Mouse (Mus musculus) midbrain, embryonic 13.5 days (tissue): ENCODE measurements at regions not wholly inside any gene's neighbourhood (a gene's known extent, or its start where the extent isn't known, plus 50 kb on each side); places are given as distances from the start of the nearest gene placed in this dataset.
"Not testable (repeated sequence)": the region's sequence is repeated elsewhere in the genome, so short reads cannot be mapped to it uniquely, and the experiment has no call there.

ENCODE experiments used
- ATAC-seq: fragments of 200-750 bp; cut with Nextera tagmentation; 2 replicates; pipeline ENCODE4 v1.8.0; 2017; ENCODE audit warnings: mild to moderate bottlenecking, moderate TSS enrichment, moderate library complexity
- H3K27ac ChIP-seq: fragments of 300-500 bp; sonication (generic); 2 replicates; pipeline ENCODE4 v1.5.1; 2015; ENCODE audit warnings: inconsistent platforms, mild to moderate bottlenecking, moderate library complexity
- H3K27me3 ChIP-seq: fragments of 300-500 bp; sonication (generic); 2 replicates; pipeline ENCODE4 v1.6.1; 2015; ENCODE audit warnings: mild to moderate bottlenecking, inconsistent platforms
- H3K36me3 ChIP-seq: fragments of 300-500 bp; sonication (generic); 2 replicates; pipeline ENCODE4 v1.6.1; 2015; ENCODE audit warnings: mild to moderate bottlenecking, inconsistent platforms
- H3K4me1 ChIP-seq: fragments of 300-500 bp; sonication (generic); replicated peaks from 2 replicates; pipeline ENCODE4 v1.6.1; 2015; ENCODE audit warnings: inconsistent platforms
- H3K4me2 ChIP-seq: fragments of 300-500 bp; sonication (generic); replicated peaks from 2 replicates; pipeline ENCODE4 v1.6.1; 2015; ENCODE audit warnings: moderate library complexity, mild to moderate bottlenecking, inconsistent platforms
- H3K4me3 ChIP-seq: fragments of 300-500 bp; sonication (generic); replicated peaks from 2 replicates; pipeline ENCODE4 v1.5.1; 2015; ENCODE audit warnings: mild to moderate bottlenecking, inconsistent platforms
- H3K9ac ChIP-seq: fragments of 300-500 bp; sonication (generic); replicated peaks from 2 replicates; pipeline ENCODE4 v1.6.1; 2015; ENCODE audit warnings: mild to moderate bottlenecking, inconsistent platforms
- H3K9me3 ChIP-seq: fragments of 300-500 bp; sonication (generic); 2 replicates; pipeline ENCODE4 v1.6.1; 2016; ENCODE audit warnings: mild to moderate bottlenecking, inconsistent platforms
- WGBS: fragments of 180-500 bp; shearing (Covaris S2); methylation state at CpG from one replicate; pipeline ENCODE4 v1.1.7; 2015; 5-methylcytosine and 5-hydroxymethylcytosine counted together

DNA sequence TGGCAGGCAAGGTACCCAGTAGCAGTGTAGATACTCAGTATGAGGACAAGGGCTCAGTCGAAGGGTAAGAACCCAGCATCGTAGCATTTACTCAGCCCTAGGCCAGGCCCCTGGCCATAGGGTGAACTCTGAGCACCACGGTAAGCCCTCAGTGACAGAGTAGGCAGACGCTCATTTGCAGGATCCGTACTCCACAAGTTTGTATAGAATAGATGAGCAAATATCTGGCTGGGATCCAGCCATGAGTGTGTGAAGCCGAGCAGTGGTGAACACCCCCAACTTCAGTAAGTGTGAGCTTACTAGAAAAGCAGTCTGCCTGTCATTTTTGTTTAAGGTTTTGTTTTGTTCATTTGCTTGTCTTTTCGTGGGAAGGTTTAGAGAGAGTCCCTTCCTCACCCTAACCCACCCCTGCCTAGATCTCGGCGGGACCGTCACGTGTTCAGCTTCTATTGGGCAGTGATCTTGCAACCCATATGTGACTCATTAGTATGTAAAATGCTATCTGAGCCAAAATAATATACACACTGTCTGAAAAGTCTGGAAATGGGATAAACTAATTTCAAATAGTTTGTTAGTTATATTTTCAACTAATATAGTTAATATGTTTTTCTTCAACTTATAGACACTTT is 76.3 kb downstream of the Gm5447 start:
- H3K4me3 ChIP-seq: no peak overlapping the region
- no peak overlapping the region for H3K27ac ChIP-seq
- 74% methylated on average over 11 of the region's 11 CpGs for WGBS
- no peaks in the 10 kb centered on the region for H3K9me3 ChIP-seq
- no peaks in the 10 kb centered on the region for H3K36me3 ChIP-seq
- H3K4me2 ChIP-seq: no peak overlapping the region
- ATAC-seq: no peak
- H3K27me3 ChIP-seq: no peaks in the 10 kb centered on the region; the same call in 1 of the 2 replicates
- H3K4me1 ChIP-seq: no peaks in the 10 kb centered on the region
- no peak overlapping the region for H3K9ac ChIP-seq

- H3K27me3 ChIP-seq, H3K4me3 ChIP-seq, H3K9me3 ChIP-seq, ATAC-seq, H3K4me2 ChIP-seq, H3K27ac ChIP-seq, H3K4me1 ChIP-seq, H3K36me3 ChIP-seq, H3K9ac ChIP-seq: not testable (repeated sequence)
- 13% methylated on average over 2 of the region's 6 CpGs for WGBS
Observed at GRCm38 (mm10) chr13:31051586-31051985, 77.6 kb downstream of the Gm5447 start.

GRCm38 (mm10) chr13:31054356-31054755 is 80.4 kb downstream of the Gm5447 start:
- Histone ChIP-seq H3K9me3 (no peaks in the 10 kb centered on the region), H3K4me2 (no peak overlapping the region), H3K4me1 (no peaks in the 10 kb centered on the region), H3K36me3 (no peaks in the 10 kb centered on the region), H3K4me3 (no peak overlapping the region), H3K9ac (no peak overlapping the region), H3K27me3 (no peaks in the 10 kb centered on the region; the same call in 1 of the 2 replicates), H3K27ac (no peak overlapping the region)
- ATAC-seq: no peak
- 93% methylated on average over 8 of the region's 8 CpGs for WGBS

GRCm38 (mm10) chr13:31055376-31056083 is 81.5 kb downstream of the Gm5447 start:
- 74% methylated on average over 5 of the region's 5 CpGs for WGBS
- H3K9ac ChIP-seq: no peak overlapping the region
- H3K36me3 ChIP-seq: no peaks in the 10 kb centered on the region
- H3K9me3 ChIP-seq: no peaks in the 10 kb centered on the region
- no peaks in the 10 kb centered on the region for H3K4me1 ChIP-seq
- H3K4me2 ChIP-seq: no peak overlapping the region
- no peaks in the 10 kb centered on the region for H3K27me3 ChIP-seq
- no peak for ATAC-seq
- H3K4me3 ChIP-seq: no peak overlapping the region
- H3K27ac ChIP-seq: no peak overlapping the region

- no peak overlapping the region for H3K4me3 ChIP-seq
Observed at GRCm38 (mm10) chr13:31056154-31056871, 82.3 kb downstream of the Gm5447 start.

GRCm38 (mm10) chr13:31060916-31061431 is 87.0 kb downstream of the Gm5447 start:
- Histone ChIP-seq H3K4me1 (no peaks in the 10 kb centered on the region), H3K4me3 (no peak overlapping the region), H3K4me2 (no peak overlapping the region), H3K27me3 (no peaks in the 10 kb centered on the region), H3K9ac (no peak overlapping the region), H3K27ac (no peak overlapping the region), H3K36me3 (no peaks in the 10 kb centered on the region), H3K9me3 (peaks cover 4% of the 10 kb centered on the region; the same call in 1 of the 2 replicates)
- 80% methylated on average over 6 of the region's 6 CpGs for WGBS
- no peak for ATAC-seq

More at GRCm38 (mm10) chr13:31056154-31056871, 82.3 kb downstream of the Gm5447 start:
- Histone ChIP-seq H3K9me3 (no peaks in the 10 kb centered on the region), H3K36me3 (no peaks in the 10 kb centered on the region), H3K4me1 (no peaks in the 10 kb centered on the region), H3K27ac (no peak overlapping the region), H3K4me2 (no peak overlapping the region), H3K27me3 (no peaks in the 10 kb centered on the region), H3K9ac (no peak overlapping the region)
- ATAC-seq: no peak
- WGBS: 94% methylated on average over 12 of the region's 12 CpGs

DNA sequence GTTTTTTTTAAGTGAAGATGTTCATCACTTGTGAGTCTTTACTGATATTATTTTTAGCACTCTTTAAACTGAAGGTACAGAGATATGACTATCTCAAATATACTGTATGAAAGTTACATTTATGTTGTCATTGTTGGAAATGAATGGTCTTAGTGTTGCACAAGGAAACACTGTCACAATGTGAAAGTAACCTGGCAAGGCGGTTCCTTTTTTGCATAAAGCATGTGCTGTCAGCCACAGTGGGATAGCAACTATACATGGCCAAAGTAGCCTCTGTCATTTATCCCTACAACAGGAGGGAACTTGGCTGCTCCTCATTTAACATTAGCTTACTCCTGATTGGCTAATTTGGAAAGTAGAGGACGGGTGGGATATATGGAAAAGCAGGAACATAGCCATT is 94.3 kb downstream of the Gm5447 start:
- Histone ChIP-seq H3K27ac (no peak overlapping the region), H3K9me3 (peaks cover 4% of the 10 kb centered on the region; the same call in 1 of the 2 replicates), H3K4me2 (no peak overlapping the region), H3K4me1 (no peaks in the 10 kb centered on the region), H3K27me3 (no peaks in the 10 kb centered on the region), H3K36me3 (no peaks in the 10 kb centered on the region), H3K4me3 (no peak overlapping the region), H3K9ac (no peak overlapping the region)
- no peak for ATAC-seq
- WGBS: 80% methylated on average over 2 of the region's 2 CpGs

GRCm38 (mm10) chr13:31076541-31076940 is 102.5 kb downstream of the Gm5447 start:
- no peak overlapping the region for H3K4me2 ChIP-seq

GRCm38 (mm10) chr13:31078751-31079150 is 104.7 kb downstream of the Gm5447 start:
- H3K9ac ChIP-seq: no peak overlapping the region
- H3K9me3 ChIP-seq: no peaks in the 10 kb centered on the region
- no peak overlapping the region for H3K4me3 ChIP-seq
- no peaks in the 10 kb centered on the region for H3K36me3 ChIP-seq
- no peak for ATAC-seq
- peaks cover 13% of the 10 kb centered on the region for H3K27me3 ChIP-seq
- 68% methylated on average over 3 of the region's 3 CpGs for WGBS
- H3K27ac ChIP-seq: no peak overlapping the region
- no peak overlapping the region for H3K4me2 ChIP-seq
- no peaks in the 10 kb centered on the region for H3K4me1 ChIP-seq

More at GRCm38 (mm10) chr13:31076541-31076940, 102.5 kb downstream of the Gm5447 start:
- WGBS: 52% methylated on average over 5 of the region's 5 CpGs
- Histone ChIP-seq H3K36me3 (no peaks in the 10 kb centered on the region), H3K4me1 (no peaks in the 10 kb centered on the region), H3K4me3 (no peak overlapping the region), H3K27me3 (peaks cover 9% of the 10 kb centered on the region), H3K9ac (no peak overlapping the region), H3K9me3 (no peaks in the 10 kb centered on the region), H3K27ac (no peak overlapping the region)
- no peak for ATAC-seq

DNA sequence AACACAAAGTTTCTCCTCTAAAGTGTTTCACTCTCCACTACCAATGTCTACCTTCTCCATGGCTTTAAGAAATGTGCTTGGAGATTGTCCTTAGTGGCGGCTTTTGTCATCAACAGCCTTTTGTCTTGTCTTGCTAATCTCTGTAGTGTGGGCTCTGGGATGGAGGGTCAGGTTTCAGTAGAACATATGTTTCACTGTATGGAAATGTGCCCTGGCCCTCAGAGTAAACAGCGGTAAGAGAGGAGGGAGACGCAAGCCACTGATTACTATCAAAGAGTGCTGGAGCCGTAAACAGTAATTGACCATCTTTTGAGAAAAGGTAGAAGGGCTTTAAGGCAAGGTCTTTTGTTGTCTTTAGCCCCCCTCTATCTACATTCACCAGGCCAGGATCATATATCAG is 106.2 kb downstream of the Gm5447 start:
- no peak overlapping the region for H3K9ac ChIP-seq
- H3K4me2 ChIP-seq: no peak overlapping the region
- no peaks in the 10 kb centered on the region for H3K36me3 ChIP-seq
- H3K4me3 ChIP-seq: no peak overlapping the region
- H3K9me3 ChIP-seq: no peaks in the 10 kb centered on the region
- WGBS: 41% methylated on average over 4 of the region's 4 CpGs
- H3K4me1 ChIP-seq: no peaks in the 10 kb centered on the region
- no peak for ATAC-seq
- H3K27ac ChIP-seq: no peak overlapping the region
- peaks cover 13% of the 10 kb centered on the region for H3K27me3 ChIP-seq

DNA sequence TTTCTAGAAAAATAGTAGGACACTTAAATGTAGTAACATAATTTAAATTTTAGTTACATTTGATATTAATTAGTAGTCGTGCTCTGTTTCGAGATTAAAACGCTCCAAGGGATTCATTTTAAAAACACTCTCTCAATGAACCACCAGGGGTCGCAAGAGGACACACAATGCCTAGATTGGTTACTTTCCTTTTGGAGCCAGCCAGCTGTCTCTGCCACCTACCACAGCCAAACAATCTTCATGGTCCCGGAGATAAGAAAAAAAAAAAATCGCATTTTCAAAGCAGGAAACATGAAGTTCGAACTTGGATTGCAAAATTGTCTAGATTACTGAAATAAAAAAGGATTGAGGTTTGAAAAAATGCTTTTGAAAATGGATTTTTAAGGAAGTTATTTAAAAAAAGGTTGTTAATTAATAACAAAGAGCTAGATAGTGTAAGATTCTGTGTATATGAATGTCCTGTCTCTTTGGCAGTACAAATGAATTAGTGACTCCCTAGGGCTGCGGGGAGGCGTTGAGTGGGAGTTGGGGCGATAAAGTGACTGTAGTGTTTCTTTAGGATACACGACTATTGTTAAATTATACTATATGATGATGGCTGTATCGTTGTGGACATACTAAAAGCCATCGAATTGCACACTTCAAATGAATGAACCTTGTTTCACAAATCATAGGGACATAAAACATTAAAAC is 108.6 kb downstream of the Gm5447 start:
- Histone ChIP-seq H3K9me3 (no peaks in the 10 kb centered on the region), H3K36me3 (no peaks in the 10 kb centered on the region), H3K4me2 (no peak overlapping the region), H3K4me3 (no peak overlapping the region), H3K27me3 (peaks cover 13% of the 10 kb centered on the region), H3K9ac (no peak overlapping the region), H3K27ac (no peak overlapping the region), H3K4me1 (no peaks in the 10 kb centered on the region)
- WGBS: 43% methylated on average over 13 of the region's 13 CpGs
- ATAC-seq: peak; percentile 60
